Mouse (Mus musculus) limb, embryonic 13.5 days (tissue): Measurements from ENCODE around the gene Gphb5. TPM values are rescaled to one million over a fixed set of nuclear protein-coding genes. Genes with fewer than 3 reads are reported as not detected.

ENCODE experiments used
- ATAC-seq: fragments of 200-750 bp; cut with Nextera tagmentation; 2 replicates; pipeline ENCODE4 v1.8.0; 2017; ENCODE audit warnings: low read depth, moderate number of reproducible peaks, moderate TSS enrichment; ENCODE audit not compliant: low FRiP score
- H3K27ac ChIP-seq: fragments of 300-500 bp; sonication (generic); 2 replicates; pipeline ENCODE4 v1.5.1; 2015; ENCODE audit warnings: inconsistent platforms, mild to moderate bottlenecking, moderate library complexity
- H3K27me3 ChIP-seq: fragments of 300-500 bp; sonication (generic); 2 replicates; pipeline ENCODE4 v1.6.1; 2015; ENCODE audit warnings: mild to moderate bottlenecking, inconsistent platforms
- H3K36me3 ChIP-seq: fragments of 300-500 bp; sonication (generic); 2 replicates; pipeline ENCODE4 v1.6.1; 2015; ENCODE audit warnings: inconsistent platforms, mild to moderate bottlenecking, moderate library complexity
- H3K4me1 ChIP-seq: fragments of 300-500 bp; sonication (generic); 2 replicates; pipeline ENCODE4 v1.6.1; 2015; ENCODE audit warnings: inconsistent platforms
- H3K4me2 ChIP-seq: fragments of 300-500 bp; sonication (generic); replicated peaks from 2 replicates; pipeline ENCODE4 v1.6.1; 2015; ENCODE audit warnings: inconsistent platforms, mild to moderate bottlenecking, moderate library complexity
- H3K4me3 ChIP-seq: fragments of 300-500 bp; sonication (generic); 2 replicates; pipeline ENCODE4 v1.5.1; 2015; ENCODE audit warnings: moderate library complexity, mild to moderate bottlenecking, inconsistent platforms
- H3K9ac ChIP-seq: fragments of 300-500 bp; sonication (generic); 2 replicates; pipeline ENCODE4 v1.6.1; 2015; ENCODE audit warnings: mild to moderate bottlenecking, inconsistent platforms
- H3K9me3 ChIP-seq: fragments of 300-500 bp; sonication (generic); 2 replicates; pipeline ENCODE4 v1.6.1; 2016; ENCODE audit warnings: inconsistent platforms
- WGBS: fragments of 180-500 bp; shearing (Covaris S2); methylation state at CpG from one replicate; pipeline ENCODE4 v1.1.7; 2015; 5-methylcytosine and 5-hydroxymethylcytosine counted together
- polyA plus RNA-seq: library from polyadenylated mRNA; unstranded; fragments of >200 nt; fragmentation: Nextera tagmentation; extraction: Ambion mirVana; gene quantifications from 2 replicates; pipeline ENCODE4 v1.2.1, GENCODE M21; 2015

The Gphb5 gene
- polyA plus RNA-seq, 1 experiment from 2014 or later: not detected

GRCm38 (mm10) chr12:75429685-75430396, 13.3 kb upstream of the Gphb5 start:
- no peak overlapping the region for H3K4me2 ChIP-seq
- H3K27me3 ChIP-seq: no peaks in the 10 kb centered on the region; the same call in 1 of the 2 replicates
- no peak overlapping the region for H3K27ac ChIP-seq
- H3K4me3 ChIP-seq: no peak overlapping the region
- H3K9ac ChIP-seq: no peak overlapping the region
- peaks cover 8% of the 10 kb centered on the region; the same call in 1 of the 2 replicates for H3K9me3 ChIP-seq
- no peaks in the 10 kb centered on the region for H3K4me1 ChIP-seq
- no peak for ATAC-seq
- WGBS: 81% methylated on average over 1 of the region's 1 CpGs
- H3K36me3 ChIP-seq: no peaks in the 10 kb centered on the region

GRCm38 (mm10) chr12:75428719-75429118, 12.1 kb upstream of the Gphb5 start:
- Histone ChIP-seq H3K36me3 (no peaks in the 10 kb centered on the region), H3K9ac (no peak overlapping the region), H3K4me2 (no peak overlapping the region), H3K27me3 (no peaks in the 10 kb centered on the region; the same call in 1 of the 2 replicates), H3K4me3 (no peak overlapping the region), H3K4me1 (no peaks in the 10 kb centered on the region), H3K27ac (no peak overlapping the region), H3K9me3 (peaks cover 8% of the 10 kb centered on the region; the same call in 1 of the 2 replicates)
- 74% methylated on average over 6 of the region's 6 CpGs for WGBS
- ATAC-seq: no peak

GRCm38 (mm10) chr12:75425882-75426281, 9.3 kb upstream of the Gphb5 start:
- H3K9me3 ChIP-seq: no peaks in the 10 kb centered on the region
- 73% methylated on average over 7 of the region's 7 CpGs for WGBS
- no peak overlapping the region for H3K4me3 ChIP-seq

GRCm38 (mm10) chr12:75424817-75425216, 8.2 kb upstream of the Gphb5 start:
- H3K9me3 ChIP-seq: no peaks in the 10 kb centered on the region
- no peaks in the 10 kb centered on the region for H3K4me1 ChIP-seq
- no peak for ATAC-seq
- H3K4me3 ChIP-seq: no peak overlapping the region
- no peak overlapping the region for H3K27ac ChIP-seq
- H3K36me3 ChIP-seq: no peaks in the 10 kb centered on the region
- H3K4me2 ChIP-seq: no peak overlapping the region
- H3K27me3 ChIP-seq: no peaks in the 10 kb centered on the region; the same call in 1 of the 2 replicates
- H3K9ac ChIP-seq: no peak overlapping the region
- WGBS: 85% methylated on average over 4 of the region's 4 CpGs

More at GRCm38 (mm10) chr12:75425882-75426281, 9.3 kb upstream of the Gphb5 start:
- no peaks in the 10 kb centered on the region; the same call in 1 of the 2 replicates for H3K27me3 ChIP-seq
- H3K27ac ChIP-seq: no peak overlapping the region
- no peak overlapping the region for H3K9ac ChIP-seq
- no peak overlapping the region for H3K4me2 ChIP-seq
- no peaks in the 10 kb centered on the region for H3K36me3 ChIP-seq
- ATAC-seq: no peak
- H3K4me1 ChIP-seq: no peaks in the 10 kb centered on the region

GRCm38 (mm10) chr12:75424359-75424758, 7.8 kb upstream of the Gphb5 start:
- Histone ChIP-seq H3K9ac (no peak overlapping the region), H3K4me3 (no peak overlapping the region), H3K4me2 (no peak overlapping the region), H3K36me3 (no peaks in the 10 kb centered on the region), H3K4me1 (no peaks in the 10 kb centered on the region), H3K27ac (no peak overlapping the region), H3K9me3 (no peaks in the 10 kb centered on the region), H3K27me3 (no peaks in the 10 kb centered on the region; the same call in 1 of the 2 replicates)
- ATAC-seq: no peak
- 75% methylated on average over 7 of the region's 7 CpGs for WGBS

DNA sequence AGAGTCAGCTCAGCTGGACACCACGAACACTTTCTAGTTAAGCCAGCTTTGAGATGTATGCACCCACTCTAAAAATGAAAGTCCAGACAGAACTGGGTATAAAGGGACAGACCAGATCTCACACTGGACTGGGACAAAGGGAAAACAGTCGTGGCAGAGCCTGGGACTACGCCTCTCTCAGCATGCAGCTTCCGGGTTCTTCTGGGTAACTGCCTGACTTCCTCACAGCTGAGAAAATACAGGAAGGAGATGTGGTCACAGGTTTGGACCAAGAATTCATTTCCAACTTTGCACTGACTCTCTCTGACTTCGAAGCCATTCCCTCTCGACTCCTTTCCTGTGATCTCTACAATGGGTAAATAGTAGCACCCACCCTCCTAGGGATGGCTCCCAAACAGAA, 1.6 kb downstream of the Gphb5 start:
- H3K27ac ChIP-seq: no peak overlapping the region
- H3K36me3 ChIP-seq: no peaks in the 10 kb centered on the region
- 75% methylated on average over 6 of the region's 6 CpGs for WGBS
- ATAC-seq: no peak
- H3K9me3 ChIP-seq: no peaks in the 10 kb centered on the region
- no peaks in the 10 kb centered on the region for H3K4me1 ChIP-seq
- H3K27me3 ChIP-seq: no peaks in the 10 kb centered on the region
- H3K4me2 ChIP-seq: no peak overlapping the region
- H3K9ac ChIP-seq: no peak overlapping the region
- no peak overlapping the region for H3K4me3 ChIP-seq

DNA sequence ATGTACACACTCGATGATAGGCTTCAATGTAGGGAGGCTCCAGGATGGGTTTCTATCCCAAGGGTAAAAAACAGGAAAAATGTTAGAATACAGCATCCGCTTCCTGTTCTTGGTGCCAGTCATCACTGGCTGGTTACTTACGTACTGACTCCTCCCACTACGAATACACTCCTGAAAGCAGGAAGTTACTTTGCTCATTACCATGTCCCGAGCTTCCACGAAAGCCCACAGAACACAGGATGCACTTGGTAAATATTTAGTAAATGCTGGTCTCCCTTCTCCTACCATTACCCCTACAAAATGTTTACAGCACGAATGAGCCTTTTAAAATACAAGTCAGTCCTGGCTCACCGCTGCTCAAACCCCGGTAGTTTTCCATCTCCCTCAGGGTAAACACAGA, 3.6 kb downstream of the Gphb5 start:
- no peaks in the 10 kb centered on the region for H3K9me3 ChIP-seq
- no peaks in the 10 kb centered on the region for H3K36me3 ChIP-seq
- 63% methylated on average over 9 of the region's 9 CpGs for whole genome bisulfite sequencing
- H3K9ac ChIP-seq: no peak overlapping the region
- ATAC-seq: no peak
- H3K4me3 ChIP-seq: no peak overlapping the region
- H3K4me2 ChIP-seq: peak overlapping the region; percentile 11; the same call in 1 of the 2 replicates
- H3K27ac ChIP-seq: no peak overlapping the region
- H3K27me3 ChIP-seq: no peaks in the 10 kb centered on the region
- H3K4me1 ChIP-seq: no peaks in the 10 kb centered on the region

DNA sequence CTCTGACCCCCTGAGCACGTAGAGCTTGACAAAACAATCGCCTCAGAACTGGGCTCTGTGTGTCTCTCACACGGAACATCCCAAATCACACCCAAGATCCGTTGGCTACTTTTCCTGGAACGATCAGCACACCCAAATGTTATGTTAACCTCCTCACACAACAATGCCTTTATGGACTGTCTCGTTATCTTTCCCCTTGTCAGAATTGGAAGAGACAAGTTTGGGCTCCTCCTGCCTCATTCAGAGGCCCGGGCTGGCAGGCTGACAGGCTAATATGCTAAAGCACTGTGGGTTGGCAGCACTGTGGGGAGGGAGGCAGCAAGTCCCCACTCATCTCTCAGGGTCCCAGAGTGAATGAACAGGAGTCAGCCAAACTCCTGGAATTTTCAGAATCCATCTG, 19.5 kb downstream of the Gphb5 start:
- Histone ChIP-seq H3K27me3 (no peaks in the 10 kb centered on the region), H3K9ac (no peak overlapping the region), H3K4me1 (peaks cover 14% of the 10 kb centered on the region), H3K27ac (no peak overlapping the region), H3K36me3 (peaks cover 5% of the 10 kb centered on the region; the same call in 1 of the 2 replicates), H3K9me3 (no peaks in the 10 kb centered on the region), H3K4me3 (no peak overlapping the region), H3K4me2 (no peak overlapping the region)
- ATAC-seq: no peak
- WGBS: 58% methylated on average over 7 of the region's 7 CpGs

DNA sequence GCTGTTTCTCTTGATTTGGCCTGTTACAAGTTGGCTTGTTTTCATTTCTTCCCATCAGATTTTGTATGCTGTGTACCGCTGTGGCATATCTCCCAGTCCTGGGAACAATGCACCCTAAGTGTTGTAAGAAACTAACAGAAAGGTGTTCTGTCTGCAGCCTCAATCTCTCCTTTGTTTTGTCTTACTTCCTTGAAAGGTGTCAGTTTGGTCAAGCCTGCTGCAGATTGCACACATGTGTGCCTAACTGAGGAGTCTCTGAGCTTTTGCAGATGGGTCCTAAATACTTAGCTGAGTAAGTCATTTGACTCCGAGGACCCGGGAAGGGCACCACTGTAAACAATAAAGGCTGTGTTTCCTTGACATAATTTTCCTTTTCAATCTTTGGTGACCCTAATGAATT, 20.0 kb downstream of the Gphb5 start:
- peaks cover 5% of the 10 kb centered on the region; the same call in 1 of the 2 replicates for H3K36me3 ChIP-seq
- no peak for ATAC-seq
- H3K9ac ChIP-seq: no peak overlapping the region
- no peak overlapping the region for H3K27ac ChIP-seq
- H3K27me3 ChIP-seq: no peaks in the 10 kb centered on the region
- H3K4me1 ChIP-seq: peaks cover 14% of the 10 kb centered on the region
- no peak overlapping the region for H3K4me3 ChIP-seq
- WGBS: 28% methylated on average over 3 of the region's 3 CpGs
- H3K9me3 ChIP-seq: no peaks in the 10 kb centered on the region
- H3K4me2 ChIP-seq: no peak overlapping the region

DNA sequence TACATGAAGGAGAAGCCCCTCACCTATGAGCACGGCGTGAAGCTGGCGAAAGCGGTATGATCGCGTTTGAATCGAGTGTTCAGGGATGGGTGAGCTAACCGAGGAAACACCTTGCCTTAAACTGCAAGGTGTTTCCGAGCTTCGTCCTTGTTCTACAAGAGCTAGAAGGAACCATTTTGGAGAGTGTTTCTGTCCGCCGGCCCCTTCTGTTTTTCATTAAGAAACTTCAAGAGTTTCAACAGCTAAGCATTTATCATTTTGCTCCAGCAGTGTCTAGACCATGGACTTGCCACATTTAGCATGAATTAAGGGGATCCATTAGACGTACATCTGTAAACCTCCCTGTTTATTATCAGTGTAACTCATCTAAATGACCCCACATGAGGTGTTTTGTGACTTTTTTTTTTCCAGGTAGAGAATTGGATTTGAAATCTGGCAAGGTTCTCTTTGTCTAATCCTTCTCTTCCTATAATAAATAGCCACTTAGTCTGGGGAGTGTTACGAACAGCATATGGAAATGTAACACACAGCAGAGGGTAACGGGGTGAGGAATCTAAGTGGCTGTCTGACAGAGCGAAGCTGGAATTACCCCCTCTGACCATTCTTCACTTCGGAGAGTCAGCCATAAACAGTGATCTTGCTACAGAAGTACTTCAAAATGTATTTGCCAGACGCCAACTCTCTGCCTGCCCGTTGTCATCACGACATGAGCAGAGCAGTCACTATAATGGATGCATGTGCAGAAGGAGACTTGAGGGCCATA, 22.4 kb downstream of the Gphb5 start:
- Histone ChIP-seq H3K9ac (no peak overlapping the region), H3K4me3 (no peak overlapping the region), H3K9me3 (no peaks in the 10 kb centered on the region), H3K4me1 (peaks cover 14% of the 10 kb centered on the region), H3K36me3 (no peaks in the 10 kb centered on the region), H3K27ac (no peak overlapping the region), H3K27me3 (no peaks in the 10 kb centered on the region), H3K4me2 (no peak overlapping the region)
- 46% methylated on average over 20 of the region's 20 CpGs for WGBS
- no peak for ATAC-seq

- Histone ChIP-seq H3K9me3 (no peaks in the 10 kb centered on the region), H3K9ac (no peak overlapping the region), H3K27me3 (no peaks in the 10 kb centered on the region), H3K4me2 (no peak overlapping the region), H3K27ac (no peak overlapping the region), H3K36me3 (no peaks in the 10 kb centered on the region), H3K4me3 (no peak overlapping the region), H3K4me1 (peaks cover 18% of the 10 kb centered on the region)
- WGBS: 33% methylated on average over 9 of the region's 9 CpGs
- ATAC-seq: no peak
These were observed 25.1 kb downstream of the Gphb5 start for GRCm38 (mm10) chr12:75391526-75391925.

- ATAC-seq: no peak
- H3K36me3 ChIP-seq: no peaks in the 10 kb centered on the region
- H3K4me3 ChIP-seq: no peak overlapping the region
- 39% methylated on average over 20 of the region's 20 CpGs for WGBS
- no peak overlapping the region for H3K27ac ChIP-seq
- no peak overlapping the region for H3K4me2 ChIP-seq
- H3K4me1 ChIP-seq: peaks cover 9% of the 10 kb centered on the region
- no peak overlapping the region for H3K9ac ChIP-seq
- H3K27me3 ChIP-seq: no peaks in the 10 kb centered on the region
- no peaks in the 10 kb centered on the region for H3K9me3 ChIP-seq
These were observed 27.1 kb downstream of the Gphb5 start for GRCm38 (mm10) chr12:75389308-75390135.
